Mouse (Mus musculus) bone marrow, adult 2 months (tissue): ENCODE data around the gene Atp11a.

Experiments used
- CTCF ChIP-seq: fragments of 200-500 bp; IDR thresholded peaks from 2 replicates; pipeline ENCODE4 v1.5.1; 2011; ENCODE audit warnings: low read length, control low read depth; ENCODE audit not compliant: control insufficient read depth, insufficient read depth
- POLR2A ChIP-seq: fragments of 200-500 bp; IDR thresholded peaks from 2 replicates; pipeline ENCODE4 v1.6.1; 2011; ENCODE audit warnings: low read depth, mild to moderate bottlenecking, control low read depth, low read length, borderline replicate concordance; ENCODE audit not compliant: control insufficient read depth

- no peak for TF ChIP-seq CTCF
- no peak for TF ChIP-seq POLR2A
These were observed 30.1 kb downstream of the Atp11a start for GRCm38 (mm10) chr8:12786958-12787301.
